Mouse (Mus musculus): ENCODE measurements around the gene Ndufc2. TPM values are rescaled to one million over a fixed set of nuclear protein-coding genes. Genes with fewer than 3 reads are reported as not detected.

The Ndufc2 gene
- polyA plus RNA-seq, 1 experiment from 2014 or later: 323 TPM

GRCm38 (mm10) chr7:97414426-97414825, 14.6 kb downstream of the Ndufc2 start:
- H3K36me3 ChIP-seq (replicated peaks; ENCODE audit: insufficient read depth, low read length): peaks cover 12% of the 10 kb centered on the region

GRCm38 (mm10) chr7:97414915-97415687, 15.3 kb downstream of the Ndufc2 start:
- TF ChIP-seq EP300 (IDR thresholded peaks at IDR 0.05; ENCODE audit: low read depth): no peak
- TF ChIP-seq CTCF (IDR thresholded peaks at IDR 0.05; ENCODE audit: low read depth): no peak
- Histone ChIP-seq H3K9me3 (ENCODE audit: low read length) (no peaks in the 10 kb centered on the region), H3K4me3 (ENCODE audit: low read depth, low read length) (no peak overlapping the region), H3K27ac (ENCODE audit: low read depth) (no peak overlapping the region), H3K4me1 (ENCODE audit: insufficient read depth) (peaks cover 15% of the 10 kb centered on the region), H3K27me3 (ENCODE audit: insufficient read depth, low read length) (no peaks in the 10 kb centered on the region), H3K9ac (replicated peaks) (no peak overlapping the region), H3K36me3 (replicated peaks; ENCODE audit: insufficient read depth, low read length) (peaks cover 6% of the 10 kb centered on the region), H3K4me2 (ENCODE audit: low read depth, low read length) (no peak overlapping the region)
- WGBS (ENCODE audit: insufficient replicate concordance): 60% methylated on average over 9 of the region's 9 CpGs
- DNase-seq (no peak), ATAC-seq (peak; percentile 56; the same call in 1 of the 2 replicates)

More at GRCm38 (mm10) chr7:97414426-97414825, 14.6 kb downstream of the Ndufc2 start:
- 76% methylated on average over 1 of the region's 1 CpGs for WGBS (ENCODE audit: insufficient replicate concordance)
- H3K4me3 ChIP-seq (ENCODE audit: low read depth, low read length): no peak overlapping the region
- no peak overlapping the region for H3K27ac ChIP-seq (ENCODE audit: low read depth)
- no peaks in the 10 kb centered on the region for H3K27me3 ChIP-seq (ENCODE audit: insufficient read depth, low read length)
- no peaks in the 10 kb centered on the region for H3K9me3 ChIP-seq (ENCODE audit: low read length)
- ATAC-seq (no peak), DNase-seq (no peak)
- no peak overlapping the region for H3K9ac ChIP-seq (replicated peaks)
- TF ChIP-seq EP300 (IDR thresholded peaks at IDR 0.05; ENCODE audit: low read depth) (no peak), CTCF (IDR thresholded peaks at IDR 0.05; ENCODE audit: low read depth) (no peak)
- peaks cover 15% of the 10 kb centered on the region for H3K4me1 ChIP-seq (ENCODE audit: insufficient read depth)
- H3K4me2 ChIP-seq (ENCODE audit: low read depth, low read length): no peak overlapping the region

GRCm38 (mm10) chr7:97416473-97416872, 16.7 kb downstream of the Ndufc2 start:
- H3K4me3 ChIP-seq (ENCODE audit: low read depth, low read length): no peak overlapping the region
- H3K27me3 ChIP-seq (ENCODE audit: insufficient read depth, low read length): no peaks in the 10 kb centered on the region
- no peak overlapping the region for H3K27ac ChIP-seq (ENCODE audit: low read depth)
- no peak overlapping the region for H3K9ac ChIP-seq (replicated peaks)
- ATAC-seq: no peak
- H3K4me2 ChIP-seq (ENCODE audit: low read depth, low read length): 0 out of 2 replicates have a peak overlapping the region, but pooled peaks have one; percentile 1
- peaks cover 15% of the 10 kb centered on the region for H3K4me1 ChIP-seq (ENCODE audit: insufficient read depth)
- no peak for TF ChIP-seq CTCF (IDR thresholded peaks at IDR 0.05; ENCODE audit: low read depth)
- no peak for TF ChIP-seq EP300 (IDR thresholded peaks at IDR 0.05; ENCODE audit: low read depth)
- H3K36me3 ChIP-seq (replicated peaks; ENCODE audit: insufficient read depth, low read length): no peaks in the 10 kb centered on the region
- DNase-seq: no peak
- no peaks in the 10 kb centered on the region for H3K9me3 ChIP-seq (ENCODE audit: low read length)
- 89% methylated on average over 4 of the region's 4 CpGs for WGBS (ENCODE audit: insufficient replicate concordance)

- no peak for TF ChIP-seq CTCF (IDR thresholded peaks at IDR 0.05; ENCODE audit: low read depth)
- TF ChIP-seq EP300 (IDR thresholded peaks at IDR 0.05; ENCODE audit: low read depth): no peak
- no peaks in the 10 kb centered on the region for H3K27me3 ChIP-seq (ENCODE audit: insufficient read depth, low read length)
- no peaks in the 10 kb centered on the region for H3K36me3 ChIP-seq (replicated peaks; ENCODE audit: insufficient read depth, low read length)
- no peak within 1 kb of the TSS for H3K9ac ChIP-seq (replicated peaks)
- H3K9me3 ChIP-seq (ENCODE audit: low read length): no peaks in the 10 kb centered on the region
- H3K4me3 ChIP-seq (ENCODE audit: low read depth, low read length): no peak within 1 kb of the TSS
- H3K27ac ChIP-seq (ENCODE audit: low read depth): 0 out of 2 replicates have a peak within 1 kb of the TSS, but pooled peaks have one; percentile 16
- WGBS (ENCODE audit: insufficient replicate concordance): 73% methylated on average over 25 of the region's 25 CpGs
- DNase-seq: peak; percentile 29
- ATAC-seq: peak; percentile 63
- peaks cover 15% of the 10 kb centered on the region for H3K4me1 ChIP-seq (ENCODE audit: insufficient read depth)
- H3K4me2 ChIP-seq (ENCODE audit: low read depth, low read length): 0 out of 2 replicates have a peak within 1 kb of the TSS, but pooled peaks have one; percentile 26
Measured at GRCm38 (mm10) chr7:97416906-97417777, 17.3 kb downstream of the Ndufc2 start, which contains the start of gene Thrsp. Gene Thrsp, minus strand, starts transcription at chr7:97417730.

- DNase-seq: no peak
- TF ChIP-seq CTCF (IDR thresholded peaks at IDR 0.05; ENCODE audit: low read depth): no peak
- TF ChIP-seq EP300 (IDR thresholded peaks at IDR 0.05; ENCODE audit: low read depth): no peak
- 76% methylated on average over 5 of the region's 5 CpGs for WGBS (ENCODE audit: insufficient replicate concordance)
Measured at GRCm38 (mm10) chr7:97418717-97419116, 18.9 kb downstream of the Ndufc2 start.

GRCm38 (mm10) chr7:97419163-97419562, 19.4 kb downstream of the Ndufc2 start:
- Histone ChIP-seq H3K4me1 (ENCODE audit: insufficient read depth) (peaks cover 15% of the 10 kb centered on the region), H3K27me3 (ENCODE audit: insufficient read depth, low read length) (no peaks in the 10 kb centered on the region), H3K4me3 (ENCODE audit: low read depth, low read length) (no peak overlapping the region), H3K9ac (replicated peaks) (no peak overlapping the region), H3K9me3 (ENCODE audit: low read length) (no peaks in the 10 kb centered on the region), H3K4me2 (ENCODE audit: low read depth, low read length) (no peak overlapping the region), H3K36me3 (replicated peaks; ENCODE audit: insufficient read depth, low read length) (no peaks in the 10 kb centered on the region), H3K27ac (ENCODE audit: low read depth) (peak overlapping the region; percentile 22; the same call in 1 of the 2 replicates)
- WGBS (ENCODE audit: insufficient replicate concordance): 67% methylated on average over 5 of the region's 5 CpGs
- TF ChIP-seq CTCF (IDR thresholded peaks at IDR 0.05; ENCODE audit: low read depth): no peak
- DNase-seq: no peak
- no peak for ATAC-seq

More at GRCm38 (mm10) chr7:97418717-97419116, 18.9 kb downstream of the Ndufc2 start:
- H3K36me3 ChIP-seq (replicated peaks; ENCODE audit: insufficient read depth, low read length): no peaks in the 10 kb centered on the region
- H3K4me2 ChIP-seq (ENCODE audit: low read depth, low read length): no peak overlapping the region
- H3K9ac ChIP-seq (replicated peaks): no peak overlapping the region
- no peaks in the 10 kb centered on the region for H3K27me3 ChIP-seq (ENCODE audit: insufficient read depth, low read length)
- peaks cover 15% of the 10 kb centered on the region for H3K4me1 ChIP-seq (ENCODE audit: insufficient read depth)
- H3K4me3 ChIP-seq (ENCODE audit: low read depth, low read length): no peak overlapping the region
- ATAC-seq: 0 out of 2 replicates have a peak, but pooled peaks have one; percentile 10
- H3K27ac ChIP-seq (ENCODE audit: low read depth): peak overlapping the region; percentile 22; the same call in 1 of the 2 replicates
- H3K9me3 ChIP-seq (ENCODE audit: low read length): no peaks in the 10 kb centered on the region

Measured in liver, postnatal 0 days (tissue).